Mouse (Mus musculus) limb, embryonic 14.5 days (tissue): ENCODE measurements around the gene Tesk2. TPM values are rescaled to one million over a fixed set of nuclear protein-coding genes. Genes with fewer than 3 reads are reported as not detected.
"Not testable (repeated sequence)": the region's sequence is repeated elsewhere in the genome, so short reads cannot be mapped to it uniquely, and the experiment has no call there.

ENCODE experiments used
- ATAC-seq: fragments of 200-750 bp; cut with Nextera tagmentation; 2 replicates; pipeline ENCODE4 v1.8.0; 2017; ENCODE audit warnings: low read depth, moderate number of reproducible peaks, moderate TSS enrichment; ENCODE audit not compliant: low FRiP score
- DNase-seq: peaks from one replicate; pipeline ENCODE4 v3.0.0-alpha.2; 2015; ENCODE audit warnings: low spot score
- H3K27ac ChIP-seq: fragments of 300-500 bp; sonication (generic); replicated peaks from 2 replicates; pipeline ENCODE4 v1.5.1; 2014; ENCODE audit warnings: low read depth, mild to moderate bottlenecking, low read length, moderate library complexity, mixed read lengths
- H3K27me3 ChIP-seq: fragments of 300-500 bp; sonication (generic); 2 replicates; pipeline ENCODE4 v1.6.1; 2014; ENCODE audit warnings: low read length, mixed read lengths; ENCODE audit not compliant: control insufficient read depth, insufficient read depth
- H3K36me3 ChIP-seq: fragments of 300-500 bp; sonication (generic); 2 replicates; pipeline ENCODE4 v1.6.1; 2014; ENCODE audit warnings: mild to moderate bottlenecking, low read length, moderate library complexity, mixed read lengths; ENCODE audit not compliant: control insufficient read depth, insufficient read depth
- H3K4me1 ChIP-seq: fragments of 300-500 bp; sonication (generic); 2 replicates; pipeline ENCODE4 v1.6.1; 2014; ENCODE audit warnings: antibody characterized with exemption, low read length, mixed read lengths; ENCODE audit not compliant: control insufficient read depth, insufficient read depth
- H3K4me2 ChIP-seq: fragments of 300-500 bp; sonication (generic); replicated peaks from 2 replicates; pipeline ENCODE4 v1.6.1; 2014; ENCODE audit warnings: low read depth, mild to moderate bottlenecking, low read length, moderate library complexity; ENCODE audit not compliant: severe bottlenecking
- H3K4me3 ChIP-seq: fragments of 300-500 bp; sonication (generic); replicated peaks from 2 replicates; pipeline ENCODE4 v1.5.1; 2014; ENCODE audit warnings: low read length
- H3K9ac ChIP-seq: fragments of 300-500 bp; sonication (generic); 2 replicates; pipeline ENCODE4 v1.6.1; 2014; ENCODE audit warnings: mild to moderate bottlenecking, low read depth, low read length, moderate library complexity; ENCODE audit not compliant: severe bottlenecking
- H3K9me3 ChIP-seq: fragments of 300-500 bp; sonication (generic); 2 replicates; pipeline ENCODE4 v1.6.1; 2016; ENCODE audit warnings: low read length; ENCODE audit not compliant: control insufficient read depth
- POLR2A ChIP-seq: fragments of 200-500 bp; IDR thresholded peaks from 2 replicates; pipeline ENCODE4 v1.8.0; 2012; ENCODE audit warnings: inconsistent platforms, mild to moderate bottlenecking, moderate library complexity, borderline replicate concordance; ENCODE audit not compliant: insufficient read depth, insufficient read length; ENCODE audit errors: extremely low read depth
- WGBS: fragments of 180-500 bp; shearing (Covaris S2); extraction: QIAGEN DNeasy Blood & Tissue Kit; methylation state at CpG from one replicate; pipeline ENCODE4 v1.1.7; 2014; 5-methylcytosine and 5-hydroxymethylcytosine counted together
- polyA plus RNA-seq, 2 experiments: library from polyadenylated mRNA; depleted of rRNA in 1 of 2; stranded (reverse) in 1 of 2; unstranded in 1 of 2; fragments of >200 nt; fragmentation: Nextera tagmentation in 1 of 2; extraction: Ambion mirVana in 1 of 2; gene quantifications; 2 replicates each; pipeline versions ENCODE4 v1.2.1 to v1.2.3; 2012 to 2014

The Tesk2 gene
- polyA plus RNA-seq (2012; rRNA removed) (7.3 and 8.5 TPM in 2 replicates), polyA plus RNA-seq (2014; fragmentation: Nextera tagmentation; extraction: Ambion mirVana) (9.2 and 10.3 TPM in 2 replicates)

GRCm38 (mm10) chr4:116720343-116721097, at the start of gene Tesk2:
Gene Tesk2 (plus strand): TSS chr4:116720948.
- TF ChIP-seq POLR2A, result peak; percentile 57; the same call in 1 of the 2 replicates
- peak within 1 kb of the TSS; percentile 68 for H3K9ac ChIP-seq
- WGBS, result under 1% methylated on average over 32 of the region's 34 CpGs
- peaks cover 8% of the 10 kb centered on the region for H3K4me1 ChIP-seq
- DNase-seq (peak; percentile 99), ATAC-seq (peak; percentile 98)
- no peaks in the 10 kb centered on the region for H3K9me3 ChIP-seq
- H3K27ac ChIP-seq, result peak within 1 kb of the TSS; percentile 66
- H3K4me3 ChIP-seq, result peak within 1 kb of the TSS; percentile 64
- no peaks in the 10 kb centered on the region for H3K36me3 ChIP-seq
- H3K4me2 ChIP-seq, result peak within 1 kb of the TSS; percentile 65
- H3K27me3 ChIP-seq, result no peaks in the 10 kb centered on the region

- 70% methylated on average over 2 of the region's 2 CpGs for WGBS
- H3K4me3 ChIP-seq, result no peak overlapping the region
- no peak overlapping the region for H3K4me2 ChIP-seq
- no peaks in the 10 kb centered on the region for H3K9me3 ChIP-seq
- H3K36me3 ChIP-seq, result no peaks in the 10 kb centered on the region
- ATAC-seq (no peak), DNase-seq (no peak)
- no peaks in the 10 kb centered on the region for H3K27me3 ChIP-seq
- H3K9ac ChIP-seq, result no peak overlapping the region
- no peak overlapping the region for H3K27ac ChIP-seq
- TF ChIP-seq POLR2A, result no peak
- no peaks in the 10 kb centered on the region for H3K4me1 ChIP-seq
These were observed 48.0 kb upstream of the Tesk2 start for GRCm38 (mm10) chr4:116672785-116673184.

GRCm38 (mm10) chr4:116674761-116675160, 46.0 kb upstream of the Tesk2 start:
- H3K4me2 ChIP-seq, H3K27me3 ChIP-seq, H3K4me3 ChIP-seq, H3K9ac ChIP-seq, DNase-seq, H3K4me1 ChIP-seq, H3K27ac ChIP-seq, ATAC-seq, H3K36me3 ChIP-seq, H3K9me3 ChIP-seq: not testable (repeated sequence)
- WGBS, result 87% methylated on average over 6 of the region's 6 CpGs

DNA sequence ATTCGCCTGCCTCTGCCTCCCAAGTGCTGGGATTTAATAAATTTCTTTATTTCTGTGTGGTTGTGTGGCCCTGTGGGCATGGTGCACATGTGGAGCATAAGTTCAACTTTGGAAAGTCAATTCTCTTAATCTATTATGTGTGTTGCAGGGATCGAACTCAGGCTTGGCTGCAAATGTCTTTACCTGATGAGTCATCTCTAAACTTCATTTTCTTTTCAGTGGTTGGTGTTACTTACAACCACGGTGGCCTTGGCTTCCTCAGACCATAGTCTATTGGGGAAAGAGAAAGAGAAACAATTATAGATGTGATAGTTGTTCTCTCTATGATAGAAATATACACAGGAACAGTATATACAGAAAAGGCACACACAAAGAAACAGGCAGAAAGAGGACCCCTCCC, 44.7 kb upstream of the Tesk2 start:
- no peak overlapping the region for H3K4me3 ChIP-seq
- H3K4me1 ChIP-seq, result no peaks in the 10 kb centered on the region
- H3K36me3 ChIP-seq, result no peaks in the 10 kb centered on the region
- TF ChIP-seq POLR2A, result no peak
- no peak for DNase-seq
- ATAC-seq, result no peak
- H3K27ac ChIP-seq, result no peak overlapping the region
- no peak overlapping the region for H3K4me2 ChIP-seq
- no peaks in the 10 kb centered on the region for H3K27me3 ChIP-seq
- WGBS, result 79% methylated on average over 3 of the region's 3 CpGs
- H3K9me3 ChIP-seq, result no peaks in the 10 kb centered on the region
- no peak overlapping the region for H3K9ac ChIP-seq

DNA sequence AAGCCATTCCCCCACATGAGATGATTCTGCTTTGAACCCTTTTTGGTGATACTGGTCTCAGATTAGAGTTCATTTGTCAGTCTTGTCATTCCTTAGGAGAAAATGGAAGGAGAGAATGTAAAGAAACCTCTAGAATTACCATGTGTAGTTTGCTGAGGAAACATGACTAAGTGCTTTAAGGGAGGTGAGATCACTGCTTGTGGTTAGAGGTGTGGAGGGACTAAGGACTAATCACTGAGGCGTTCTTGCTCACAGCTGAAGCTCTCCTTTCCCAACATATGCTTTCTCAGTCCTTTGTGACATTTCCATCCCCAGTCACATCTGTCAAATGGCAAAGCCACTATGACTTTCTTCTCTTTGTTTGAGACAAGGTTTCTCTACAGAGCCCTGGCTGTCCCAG, 42.9 kb upstream of the Tesk2 start:
- Histone ChIP-seq H3K36me3 (no peaks in the 10 kb centered on the region), H3K9me3 (no peaks in the 10 kb centered on the region), H3K4me3 (no peak overlapping the region), H3K27me3 (no peaks in the 10 kb centered on the region), H3K4me2 (no peak overlapping the region), H3K27ac (no peak overlapping the region), H3K9ac (no peak overlapping the region), H3K4me1 (no peaks in the 10 kb centered on the region)
- TF ChIP-seq POLR2A, result no peak
- ATAC-seq (no peak), DNase-seq (no peak)
- WGBS, result 57% methylated on average over 1 of the region's 1 CpGs
